In the genomic region with DNA sequence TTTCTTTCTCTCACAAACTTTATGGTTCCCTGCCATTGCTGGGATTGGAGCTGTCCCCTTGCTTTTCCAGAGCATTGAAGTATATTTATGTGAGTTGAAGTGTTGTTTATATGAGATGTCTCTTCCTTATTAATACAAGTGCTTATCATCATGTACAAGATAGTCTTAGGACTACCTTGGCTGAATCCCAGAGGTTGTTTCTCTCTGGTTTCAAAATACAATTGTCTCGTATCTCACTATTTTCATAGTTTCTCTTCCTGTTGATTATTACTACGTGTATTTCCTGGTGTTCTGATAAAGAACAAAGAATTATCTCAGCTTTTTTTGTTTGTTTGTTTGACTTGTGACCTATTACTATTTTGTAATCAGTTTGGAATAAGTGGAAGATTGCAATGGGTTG, we compare ENCODE assay signal across 20 mouse cellular contexts.
DNase-seq lines count a peak whose midpoint lies in the region; ATAC-seq and TF ChIP-seq lines count a peak whose summit lies in the region.
"Had no signal": no experiment of that assay in that cellular context is flagged by ENCODE, and none has a peak within 500 bp of the region (broad histone marks: within the 10 kb centered on the region; RNA-seq: fewer than 3 reads in every experiment).

No protein-coding gene starts in this region.

- no peak overlapping the region for H3K4me3 ChIP-seq in liver, adult 2 months (ENCODE audit: insufficient read depth, low read depth, low read length)
- H3K4me3 ChIP-seq in lung, embryonic 16.5 days (ENCODE audit: low read length): no peak overlapping the region
- no peak overlapping the region for H3K4me3 ChIP-seq in intestine, postnatal 0 days (ENCODE audit: low read depth, low read length)
- H3K4me3 ChIP-seq: embryonic facial prominence, embryonic 15.5 days; erythroblast, embryonic 14.5 days; forebrain, embryonic 10.5 days; gastrocnemius, adult 2 months; heart, embryonic 12.5 days; hindbrain, embryonic 15.5 days had no signal

- H3K4me2 ChIP-seq in lung, embryonic 16.5 days (ENCODE audit: low read depth, low read length): no peak overlapping the region
- H3K4me2 ChIP-seq in intestine, postnatal 0 days (replicated peaks; ENCODE audit: low read depth): peak overlapping the region; percentile 25; the same call in 1 of the 2 replicates
- H3K4me2 ChIP-seq: embryonic facial prominence, embryonic 15.5 days; heart, embryonic 12.5 days; hindbrain, embryonic 15.5 days had no signal

- peak; percentile 41; the same call in 1 of the 2 replicates for ATAC-seq in lung, embryonic 16.5 days (ENCODE audit: low read depth)
- ATAC-seq in intestine, postnatal 0 days: no peak
- ATAC-seq in megakaryocyte progenitor cell, adult 5-6 weeks (replicated peaks; ENCODE audit: poor library complexity): peak; percentile 24; the same call in 1 of the 2 replicates
- ATAC-seq: forebrain, embryonic 14.5 days had no signal

- 3% methylated on average over 2 of the region's 2 CpGs for WGBS in liver, adult 2 months
- WGBS in lung, embryonic 16.5 days: 38% methylated on average over 2 of the region's 2 CpGs
- 15% methylated on average over 2 of the region's 2 CpGs for WGBS in intestine, postnatal 0 days

- H3K9me3 ChIP-seq in lung, embryonic 16.5 days (ENCODE audit: control insufficient read depth, low read length): no peaks in the 10 kb centered on the region
- H3K9me3 ChIP-seq in intestine, postnatal 0 days (ENCODE audit: control insufficient read depth): no peaks in the 10 kb centered on the region
- H3K9me3 ChIP-seq: embryonic facial prominence, embryonic 15.5 days; forebrain, embryonic 10.5 days; heart, embryonic 12.5 days; hindbrain, embryonic 15.5 days had no signal

- H3K27me3 ChIP-seq in liver, adult 2 months (ENCODE audit: control insufficient read depth, insufficient read depth, low read length): no peaks in the 10 kb centered on the region
- H3K27me3 ChIP-seq in lung, embryonic 16.5 days (ENCODE audit: control insufficient read depth, insufficient read depth, low read depth, low read length): no peaks in the 10 kb centered on the region
- no peaks in the 10 kb centered on the region for H3K27me3 ChIP-seq in intestine, postnatal 0 days (replicated peaks; ENCODE audit: control insufficient read depth, insufficient read depth, low read length)
- H3K27me3 ChIP-seq: embryonic facial prominence, embryonic 15.5 days; heart, embryonic 12.5 days; hindbrain, embryonic 15.5 days had no signal

- peaks cover 11% of the 10 kb centered on the region for H3K36me3 ChIP-seq in liver, adult 2 months (ENCODE audit: control insufficient read depth, insufficient read depth, low read length)
- H3K36me3 ChIP-seq in lung, embryonic 16.5 days (ENCODE audit: control insufficient read depth, insufficient read depth, low read length): peaks cover 8% of the 10 kb centered on the region
- no peaks in the 10 kb centered on the region for H3K36me3 ChIP-seq in intestine, postnatal 0 days (ENCODE audit: control insufficient read depth, insufficient read depth)

- peaks cover 13% of the 10 kb centered on the region for H3K4me1 ChIP-seq in liver, adult 2 months (ENCODE audit: control insufficient read depth, insufficient read depth, low read length)
- H3K4me1 ChIP-seq in lung, embryonic 16.5 days (replicated peaks; ENCODE audit: control insufficient read depth, insufficient read depth, low read length): peaks cover 5% of the 10 kb centered on the region
- H3K4me1 ChIP-seq in intestine, postnatal 0 days (replicated peaks; ENCODE audit: control insufficient read depth, insufficient read depth, low read length): peaks cover 6% of the 10 kb centered on the region; the same call in 1 of the 2 replicates
- H3K4me1 ChIP-seq: embryonic facial prominence, embryonic 15.5 days; forebrain, embryonic 10.5 days; hindbrain, embryonic 15.5 days had no signal

- H3K27ac ChIP-seq in liver, adult 2 months (replicated peaks; ENCODE audit: insufficient read depth, low read depth, low read length): no peak overlapping the region
- no peak overlapping the region for H3K27ac ChIP-seq in lung, embryonic 16.5 days (ENCODE audit: low read length)
- no peak overlapping the region for H3K27ac ChIP-seq in intestine, postnatal 0 days (ENCODE audit: low read depth, low read length)
- H3K27ac ChIP-seq: embryonic facial prominence, embryonic 15.5 days; forebrain, embryonic 10.5 days; gastrocnemius, adult 2 months; hindbrain, embryonic 15.5 days had no signal

- TF ChIP-seq CTCF in liver, adult 2 months (IDR thresholded peaks at IDR 0.05; ENCODE audit: low read depth, low read length): no peak
- TF ChIP-seq CTCF in intestine, postnatal 0 days (IDR thresholded peaks at IDR 0.05; ENCODE audit: low read depth): no peak

- TF ChIP-seq POLR2A in liver, adult 2 months (IDR thresholded peaks at IDR 0.05; ENCODE audit: extremely low read depth, insufficient read depth, low read length): no peak

- peak; percentile 53 for DNase-seq in liver, adult 2 months (ENCODE audit: extremely low read depth, low read depth, low spot score)
- no peak for DNase-seq in liver
- DNase-seq in lung, postnatal 4 days: no peak
- no peak for DNase-seq in gastrocnemius, postnatal 4 days (ENCODE audit: low spot score in 2 of 2)
- DNase-seq: adrenal gland, adult 8-10 months; adrenal gland, postnatal 36 days; cerebellum, adult 2 months; cerebellum, postnatal 10 days; embryo, embryonic 11 days; gastrocnemius, adult 2 months; heart, postnatal 36 days had no signal

- H3K9ac ChIP-seq in liver, adult 2 months (ENCODE audit: low read depth, low read length): no peak overlapping the region
- H3K9ac ChIP-seq in lung, embryonic 16.5 days (ENCODE audit: low read length): no peak overlapping the region
- H3K9ac ChIP-seq in intestine, postnatal 0 days (ENCODE audit: low read depth, low read length): no peak overlapping the region
- H3K9ac ChIP-seq: embryonic facial prominence, embryonic 15.5 days; heart, embryonic 12.5 days; hindbrain, embryonic 15.5 days had no signal

- H3K79me2 ChIP-seq in liver, adult 2 months (ENCODE audit: control insufficient read depth, insufficient read depth, low read length): peaks cover 49% of the 10 kb centered on the region
